Mouse (Mus musculus) MEL (cell line): ENCODE data around the gene Nanog. TPM values are rescaled to one million over a fixed set of nuclear protein-coding genes. Genes with fewer than 3 reads are reported as not detected.

Experiments used
- DNase-seq: peaks from one replicate; pipeline ENCODE4 v3.0.0; 2011; ENCODE audit warnings: low read depth, low spot score
- H3K27ac ChIP-seq: 2 replicates; pipeline ENCODE4 v1.5.1; 2012; ENCODE audit warnings: low read depth, mild to moderate bottlenecking, control low read depth, low read length, moderate library complexity; ENCODE audit not compliant: control insufficient read depth
- H3K27me3 ChIP-seq, 2 experiments: fragments of 150-350 bp in 1 of 2; sonication (generic) in 1 of 2; 2 replicates each; pipeline ENCODE4 v1.6.1; 2012; ENCODE audit warnings: low read length in 2 of 2, mild to moderate bottlenecking in 2 of 2, improper control_type of control experiment in 1 of 2, moderate library complexity in 1 of 2; ENCODE audit not compliant: insufficient read depth in 2 of 2, control insufficient read depth in 1 of 2
- H3K36me3 ChIP-seq, 2 experiments: 2 replicates each; pipeline ENCODE4 v1.6.1; 2012 to 2014; ENCODE audit warnings: low read length in 2 of 2, improper control_type of control experiment in 1 of 2, inconsistent platforms in 1 of 2, mild to moderate bottlenecking in 1 of 2; ENCODE audit not compliant: insufficient read depth in 2 of 2, control insufficient read depth in 1 of 2
- H3K4me1 ChIP-seq, 2 experiments: fragments of 150-350 bp in 1 of 2; sonication (generic) in 1 of 2; 2 replicates each; pipeline ENCODE4 v1.6.1; 2012; ENCODE audit warnings: low read length in 2 of 2, improper control_type of control experiment in 1 of 2, mild to moderate bottlenecking in 1 of 2; ENCODE audit not compliant: insufficient read depth in 2 of 2, control insufficient read depth in 1 of 2
- H3K4me3 ChIP-seq, 2 experiments: fragments of 150-350 bp in 1 of 2; sonication (generic) in 1 of 2; 2 replicates each; pipeline ENCODE4 v1.5.1; 2012; ENCODE audit warnings: low read depth in 2 of 2, low read length in 2 of 2, mild to moderate bottlenecking in 2 of 2, moderate library complexity in 2 of 2, control low read depth in 1 of 2, improper control_type of control experiment in 1 of 2; ENCODE audit not compliant: control insufficient read depth in 1 of 2, insufficient read depth in 1 of 2
- H3K79me2 ChIP-seq: 2 replicates; pipeline ENCODE4 v1.6.1; 2012; ENCODE audit warnings: mild to moderate bottlenecking, low read length, moderate library complexity; ENCODE audit not compliant: control insufficient read depth, poor library complexity, insufficient read depth
- H3K9ac ChIP-seq: 2 replicates; pipeline ENCODE4 v1.6.1; 2012; ENCODE audit warnings: low read depth, mild to moderate bottlenecking, control low read depth, low read length, moderate library complexity; ENCODE audit not compliant: control insufficient read depth, poor library complexity, severe bottlenecking
- H3K9me3 ChIP-seq: fragments of 150-350 bp; sonication (generic); replicated peaks from 2 replicates; pipeline ENCODE4 v1.6.1; 2012; ENCODE audit warnings: mild to moderate bottlenecking, low read length, improper control_type of control experiment, moderate library complexity; ENCODE audit not compliant: insufficient read depth
- BHLHE40 ChIP-seq: IDR thresholded peaks from 2 replicates; pipeline ENCODE4 v1.6.1; 2012; ENCODE audit warnings: low read depth, mild to moderate bottlenecking, inconsistent platforms, low read length, improper control_type of control experiment, borderline replicate concordance
- CHD2 ChIP-seq: IDR thresholded peaks from 2 replicates; pipeline ENCODE4 v1.6.1; 2011; ENCODE audit warnings: low read length, improper control_type of control experiment
- CTCF ChIP-seq, 3 experiments: IDR thresholded peaks in 2 of 3; conservative IDR thresholded peaks in 1 of 3; 2 replicates each; pipeline ENCODE4 v1.5.1; 2011 to 2012; ENCODE audit warnings: low read length in 3 of 3, low read depth in 2 of 3, mild to moderate bottlenecking in 2 of 3, improper control_type of control experiment in 1 of 3, inconsistent platforms in 1 of 3, mixed read lengths in 1 of 3, moderate library complexity in 1 of 3; ENCODE audit not compliant: control insufficient read depth in 1 of 3, insufficient read depth in 1 of 3, poor library complexity in 1 of 3, severe bottlenecking in 1 of 3
- ELF1 ChIP-seq: IDR thresholded peaks from 2 replicates; pipeline ENCODE4 v1.6.1; 2014; ENCODE audit warnings: low read depth, mild to moderate bottlenecking, inconsistent platforms, low read length, improper control_type of control experiment, moderate library complexity
- EP300 ChIP-seq, 2 experiments: IDR thresholded peaks; 2 replicates each; pipeline ENCODE4 v1.6.1; 2011; ENCODE audit warnings: improper control_type of control experiment in 2 of 2, low read length in 2 of 2, low read depth in 1 of 2, mild to moderate bottlenecking in 1 of 2
- GABPA ChIP-seq: IDR thresholded peaks from 2 replicates; pipeline ENCODE4 v1.6.1; 2012; ENCODE audit warnings: low read depth, mild to moderate bottlenecking, inconsistent platforms, low read length, improper control_type of control experiment, moderate library complexity
- JUND ChIP-seq: IDR thresholded peaks from 2 replicates; pipeline ENCODE4 v1.6.1; 2011; ENCODE audit warnings: low read depth, mild to moderate bottlenecking, improper control_type of control experiment, low read length
- KAT2A ChIP-seq: conservative IDR thresholded peaks from 2 replicates; pipeline ENCODE4 v1.6.1; 2012; ENCODE audit warnings: low read depth, low read length, improper control_type of control experiment, inconsistent platforms
- NELFE ChIP-seq: IDR thresholded peaks from 2 replicates; pipeline ENCODE4 v1.6.1; 2011; ENCODE audit warnings: low read depth, low read length, improper control_type of control experiment
- NRF1 ChIP-seq: IDR thresholded peaks from 2 replicates; pipeline ENCODE4 v1.6.1; 2014; ENCODE audit warnings: low read depth, mild to moderate bottlenecking, inconsistent platforms, low read length, improper control_type of control experiment, moderate library complexity; ENCODE audit not compliant: poor library complexity, insufficient read depth, severe bottlenecking
- POLR2AphosphoS2 ChIP-seq: IDR thresholded peaks from 2 replicates; pipeline ENCODE4 v1.6.1; 2011; ENCODE audit warnings: low read length, improper control_type of control experiment
- SIN3A ChIP-seq: IDR thresholded peaks from 2 replicates; pipeline ENCODE4 v1.6.1; 2012; ENCODE audit warnings: low read length, improper control_type of control experiment, inconsistent platforms
- TAL1 ChIP-seq: IDR thresholded peaks from 2 replicates; pipeline ENCODE4 v1.6.1; 2012; ENCODE audit warnings: mild to moderate bottlenecking, inconsistent platforms, low read length, moderate library complexity, mixed read lengths
- TBP ChIP-seq: IDR thresholded peaks from 2 replicates; pipeline ENCODE4 v1.8.0; 2011; ENCODE audit warnings: low read depth, low read length, improper control_type of control experiment
- TCF12 ChIP-seq: IDR thresholded peaks from 2 replicates; pipeline ENCODE4 v1.6.1; 2014; ENCODE audit warnings: low read depth, mild to moderate bottlenecking, inconsistent platforms, low read length, improper control_type of control experiment, moderate library complexity
- UBTF ChIP-seq: IDR thresholded peaks from 2 replicates; pipeline ENCODE4 v1.6.1; 2012; ENCODE audit warnings: low read depth, mild to moderate bottlenecking, inconsistent platforms, low read length, improper control_type of control experiment, moderate library complexity, borderline replicate concordance; ENCODE audit not compliant: insufficient read depth
- USF1 ChIP-seq: IDR thresholded peaks from 2 replicates; pipeline ENCODE4 v1.6.1; 2014; ENCODE audit warnings: low read depth, mild to moderate bottlenecking, inconsistent platforms, low read length, improper control_type of control experiment, moderate library complexity
- USF2 ChIP-seq, 2 experiments: IDR thresholded peaks; 2 replicates each; pipeline ENCODE4 v1.6.1; 2011 to 2012; ENCODE audit warnings: improper control_type of control experiment in 2 of 2, low read length in 2 of 2, borderline replicate concordance in 1 of 2, inconsistent platforms in 1 of 2, low read depth in 1 of 2, mild to moderate bottlenecking in 1 of 2; ENCODE audit not compliant: insufficient read depth in 1 of 2
- ZC3H11A ChIP-seq: IDR thresholded peaks from 2 replicates; pipeline ENCODE4 v1.6.1; 2012; ENCODE audit warnings: low read depth, mild to moderate bottlenecking, inconsistent platforms, low read length, improper control_type of control experiment
- ZKSCAN1 ChIP-seq: IDR thresholded peaks from 2 replicates; pipeline ENCODE4 v1.6.1; 2012; ENCODE audit warnings: low read depth, mild to moderate bottlenecking, inconsistent platforms, low read length, improper control_type of control experiment, moderate library complexity
- ZMIZ1 ChIP-seq: IDR thresholded peaks from 2 replicates; pipeline ENCODE4 v1.6.1; 2012; ENCODE audit warnings: low read depth, mild to moderate bottlenecking, inconsistent platforms, low read length, improper control_type of control experiment, moderate library complexity
- ZNF384 ChIP-seq: IDR thresholded peaks from 2 replicates; pipeline ENCODE4 v1.6.1; 2012; ENCODE audit warnings: low read depth, mild to moderate bottlenecking, inconsistent platforms, low read length, improper control_type of control experiment
- polyA plus RNA-seq, 2 experiments: library from polyadenylated mRNA; stranded (reverse) in 1 of 2; unstranded in 1 of 2; fragments of >175 nt in 1 of 2; fragments of >200 nt in 1 of 2; gene quantifications; 2 replicates each; pipeline versions ENCODE4 v1.2.1 to v1.2.4; 2012; ENCODE audit warnings: low replicate concordance in 2 of 2, low read depth in 1 of 2; ENCODE audit not compliant: insufficient read length in 2 of 2, insufficient read depth in 1 of 2, missing spikeins in 1 of 2
- total RNA-seq: library from RNA; depleted of rRNA; stranded (reverse); fragments of 300-350 nt; gene quantifications from 2 replicates; pipeline ENCODE4 v1.2.3, GENCODE M21; 2012

Gene Nanog
- total and polyA plus RNA-seq, 3 experiments, result 0.63 TPM; not detected in 2

- H3K79me2 ChIP-seq, result no peaks in the 10 kb centered on the region
- no peak for TF ChIP-seq NRF1
- TF ChIP-seq ZC3H11A, result no peak
- TF ChIP-seq BHLHE40, result no peak
- TF ChIP-seq EP300 (IDR thresholded peaks at IDR 0.05; ENCODE audit: low read depth in 1 of 2, low read length in 2 of 2), result no peak
- no peak for TF ChIP-seq CHD2
- TF ChIP-seq NELFE, result no peak
- no peak for TF ChIP-seq KAT2A
- no peak for TF ChIP-seq ZKSCAN1
- no peak for TF ChIP-seq JUND
- H3K4me1 ChIP-seq, result peaks cover 22 to 39% of the 10 kb centered on the region in 2 experiments
- no peaks in the 10 kb centered on the region for H3K9me3 ChIP-seq
- DNase-seq, result no peak
- peak overlapping the region in 1 of 2 experiments; percentile 76; a peak in 1 of 4 replicates for H3K4me3 ChIP-seq
- no peaks in the 10 kb centered on the region for H3K27me3 ChIP-seq
- peak overlapping the region; percentile 49 for H3K9ac ChIP-seq
- H3K27ac ChIP-seq, result peak overlapping the region; percentile 98
- peaks cover 0 to 40% of the 10 kb centered on the region in 2 experiments; a peak in 2 of 4 replicates for H3K36me3 ChIP-seq
Measured at GRCm38 (mm10) chr6:122761901-122762300, 54.6 kb downstream of the Nanog start.

DNA sequence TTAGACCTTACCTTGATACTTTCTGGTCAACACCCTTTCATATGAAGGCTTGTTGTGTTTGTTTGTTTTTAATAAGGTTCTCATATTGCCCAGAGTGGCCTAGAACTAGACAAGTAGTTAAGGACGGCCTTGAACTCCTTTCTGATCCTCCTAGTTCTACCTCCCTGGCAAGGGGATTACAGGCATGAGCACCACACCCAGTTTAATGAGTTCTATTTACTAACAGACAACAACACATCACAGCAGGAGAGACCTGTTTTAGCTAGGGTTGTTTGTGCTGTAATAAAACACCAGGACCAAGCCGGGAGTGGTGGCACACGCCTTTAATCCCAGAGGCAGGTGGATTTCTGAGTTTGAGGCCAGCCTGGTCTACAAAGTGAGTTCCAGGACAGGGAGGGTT is 55.2 kb downstream of the Nanog start:
- Histone ChIP-seq H3K27ac (peak overlapping the region; percentile 98), H3K4me3 (peak overlapping the region; percentile 22 to 37)

DNA sequence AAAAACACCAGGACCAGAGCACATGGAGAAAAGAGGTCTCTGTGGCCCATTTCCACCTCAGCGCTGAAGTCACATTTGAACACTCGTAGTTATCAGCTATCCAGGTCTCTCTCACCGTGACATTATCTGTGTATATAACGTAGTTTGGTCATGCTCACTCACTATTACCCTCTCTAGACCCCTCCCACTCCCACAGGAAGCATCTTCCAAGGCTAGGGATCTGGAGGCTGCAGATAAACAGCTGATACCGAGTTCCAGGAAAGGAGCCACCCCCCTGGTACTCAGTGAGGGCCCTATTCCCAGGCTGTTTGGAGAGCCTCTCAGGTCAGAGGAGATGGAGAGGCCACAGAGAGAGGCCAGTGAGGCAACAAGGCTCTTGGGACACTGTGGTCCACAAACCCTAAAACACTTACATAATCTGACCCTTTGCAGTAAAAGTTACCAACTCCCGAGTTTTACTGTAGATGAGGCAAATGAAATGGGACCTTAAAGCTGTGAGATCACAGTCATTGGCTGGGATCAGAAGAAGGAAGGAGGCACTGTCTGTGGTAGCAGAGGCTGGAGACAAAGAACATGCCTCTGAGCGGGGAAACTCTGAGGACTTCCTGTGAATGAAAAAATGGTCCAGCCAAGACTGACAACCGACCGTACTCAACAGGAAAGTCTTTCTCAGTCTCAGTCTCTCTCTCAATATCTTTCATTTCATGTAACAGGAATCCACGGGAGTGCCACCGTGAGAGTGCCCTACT is 55.8 kb downstream of the Nanog start:
- DNase-seq, result peak; percentile 87
- Histone ChIP-seq H3K79me2 (no peaks in the 10 kb centered on the region), H3K36me3 (peaks cover 0 to 40% of the 10 kb centered on the region in 2 experiments; a peak in 2 of 4 replicates), H3K27ac (peak overlapping the region; percentile 98), H3K27me3 (no peaks in the 10 kb centered on the region), H3K4me1 (peaks cover 22 to 39% of the 10 kb centered on the region in 2 experiments), H3K9ac (peak overlapping the region; percentile 65), H3K4me3 (peak overlapping the region; percentile 22 to 37), H3K9me3 (no peaks in the 10 kb centered on the region)
- TF ChIP-seq TCF12 (peak; percentile 84), UBTF (no peak), ZMIZ1 (no peak), ZKSCAN1 (no peak), POLR2AphosphoS2 (peak; percentile 30; the same call in 1 of the 2 replicates), JUND (no peak), GABPA (no peak), EP300 (IDR thresholded peaks at IDR 0.05; ENCODE audit: low read depth in 1 of 2, low read length in 2 of 2) (peak; percentile 63 to 88; a peak in 3 of 4 replicates), NELFE (no peak; the same call in 1 of the 2 replicates), TAL1 (peak; percentile 93), USF2 (IDR thresholded peaks at IDR 0.05; ENCODE audit: borderline replicate concordance in 1 of 2, insufficient read depth in 1 of 2, low read depth in 1 of 2, low read length in 2 of 2) (no peak), CTCF (IDR thresholded peaks at IDR 0.05 in 2 of 3, conservative IDR thresholded peaks at IDR 0.05 in 1 of 3; ENCODE audit: control insufficient read depth in 1 of 3, insufficient read depth in 1 of 3, low read depth in 2 of 3, low read length in 3 of 3, poor library complexity in 1 of 3, severe bottlenecking in 1 of 3) (no peak), ZNF384 (peak; percentile 57), SIN3A (peak; percentile 36; the same call in 1 of the 2 replicates), TBP (no peak), KAT2A (no peak), USF1 (no peak)

More for the DNA sequence above, 55.2 kb downstream of the Nanog start:
- peaks cover 22 to 39% of the 10 kb centered on the region in 2 experiments for H3K4me1 ChIP-seq
- H3K79me2 ChIP-seq, result no peaks in the 10 kb centered on the region
- DNase-seq, result peak; percentile 41
- no peaks in the 10 kb centered on the region for H3K9me3 ChIP-seq
- peak overlapping the region; percentile 49 for H3K9ac ChIP-seq
- H3K27me3 ChIP-seq, result no peaks in the 10 kb centered on the region
- H3K36me3 ChIP-seq, result peaks cover 0 to 40% of the 10 kb centered on the region in 2 experiments; a peak in 2 of 4 replicates
- TF ChIP-seq UBTF, result no peak
- TF ChIP-seq ELF1, result no peak
- no peak for TF ChIP-seq USF2 (IDR thresholded peaks at IDR 0.05; ENCODE audit: borderline replicate concordance in 1 of 2, insufficient read depth in 1 of 2, low read depth in 1 of 2, low read length in 2 of 2)
- TF ChIP-seq, all 39 proteins: peak for 0
